In the genomic region with DNA sequence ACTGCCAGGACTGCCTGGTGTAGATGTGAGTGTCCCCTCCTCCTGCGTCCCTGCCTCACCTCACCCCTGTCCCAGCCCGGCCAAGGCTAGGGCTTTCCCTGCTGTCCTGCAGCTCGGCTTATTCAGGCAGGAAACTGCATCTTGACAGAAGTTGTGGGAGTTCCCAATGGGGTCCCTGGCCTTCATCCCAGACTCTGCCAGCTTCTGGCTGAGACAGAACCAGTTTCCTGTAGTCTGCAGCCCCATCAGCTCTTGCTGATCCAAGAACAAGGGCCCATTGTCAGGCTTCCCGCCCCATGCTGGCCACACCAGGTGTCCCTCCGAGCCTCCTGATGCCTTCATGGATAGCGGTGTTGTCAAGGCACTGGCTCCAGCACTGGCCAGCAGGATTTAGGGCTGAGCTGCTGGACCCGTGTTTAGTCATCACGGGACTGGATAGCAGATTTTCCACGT, we compare ENCODE assay signal across 10 mouse cellular contexts. TPM values are rescaled to one million over a fixed set of nuclear protein-coding genes. Genes with fewer than 3 reads are reported as not detected.
DNase-seq lines count a peak whose midpoint lies in the region; ATAC-seq and TF ChIP-seq lines count a peak whose summit lies in the region.
"Had no signal": no experiment of that assay in that cellular context is flagged by ENCODE, and none has a peak within 500 bp of the region (broad histone marks: within the 10 kb centered on the region; RNA-seq: fewer than 3 reads in every experiment).

No protein-coding gene starts in this region.

- H3K9ac ChIP-seq in heart, embryonic 13.5 days, result no peak overlapping the region
- no peak overlapping the region for H3K9ac ChIP-seq in hindbrain, postnatal 0 days (replicated peaks; ENCODE audit: low read length)

- H3K36me3 ChIP-seq in heart, embryonic 13.5 days, result peaks cover 6% of the 10 kb centered on the region
- H3K36me3 ChIP-seq in hindbrain, postnatal 0 days (ENCODE audit: insufficient read depth, low read length), result peaks cover 1% of the 10 kb centered on the region; the same call in 1 of the 2 replicates

- no peak for ATAC-seq in heart, embryonic 13.5 days (ENCODE audit: extremely low read depth, insufficient number of reproducible peaks, low FRiP score, low TSS enrichment)
- ATAC-seq in hindbrain, postnatal 0 days, result peak; percentile 90

- peaks cover 38% of the 10 kb centered on the region for H3K4me1 ChIP-seq in heart, embryonic 13.5 days
- peaks cover 21% of the 10 kb centered on the region for H3K4me1 ChIP-seq in hindbrain, postnatal 0 days (ENCODE audit: insufficient read depth, low read length)

- H3K9me3 ChIP-seq in heart, embryonic 13.5 days, result no peaks in the 10 kb centered on the region
- no peaks in the 10 kb centered on the region for H3K9me3 ChIP-seq in hindbrain, postnatal 0 days (ENCODE audit: low read length)

- no peak for TF ChIP-seq CTCF in hindbrain, postnatal 0 days (IDR thresholded peaks at IDR 0.05; ENCODE audit: low read depth)

- DNase-seq in heart, adult 18-20 months, result no peak
- DNase-seq in 3T3-L1 (ENCODE audit: low read depth, low spot score), result peak; percentile 81
- DNase-seq in cerebellum, postnatal 14 days, result peak; percentile 93
- DNase-seq in hindbrain, postnatal 0 days (ENCODE audit: low spot score), result peak; percentile 90
- no peak for DNase-seq in urinary bladder, adult 18-20 months (ENCODE audit: low spot score in 2 of 2)
- no peak for DNase-seq in ovary, postnatal 36 days (ENCODE audit: low spot score)
- no peak for DNase-seq in heart, adult 11 months
- DNase-seq: lung, postnatal 14 days had no signal

- H3K4me2 ChIP-seq in heart, embryonic 13.5 days, result no peak overlapping the region; the same call in 1 of the 2 replicates
- H3K4me2 ChIP-seq in hindbrain, postnatal 0 days (ENCODE audit: low read depth, low read length), result 0 out of 2 replicates have a peak overlapping the region, but pooled peaks have one; percentile 58

- H3K27me3 ChIP-seq in heart, embryonic 13.5 days (replicated peaks), result peaks cover 56% of the 10 kb centered on the region
- H3K27me3 ChIP-seq in hindbrain, postnatal 0 days (ENCODE audit: insufficient read depth, low read length), result no peaks in the 10 kb centered on the region

- H3K27ac ChIP-seq in heart, embryonic 13.5 days (replicated peaks), result peak overlapping the region; percentile 58
- H3K27ac ChIP-seq in hindbrain, postnatal 0 days, result peak overlapping the region; percentile 78

- no peak overlapping the region for H3K4me3 ChIP-seq in heart, embryonic 13.5 days
- H3K4me3 ChIP-seq in hindbrain, postnatal 0 days (ENCODE audit: low read length), result no peak overlapping the region

- 16% methylated on average over 9 of the region's 9 CpGs for WGBS in heart, embryonic 13.5 days
- WGBS in hindbrain, postnatal 0 days, result 7% methylated on average over 9 of the region's 9 CpGs

RNA-seq across cellular contexts. Expression of gene Col9a3, which starts 3.0 kb away (rescaled TPM):
- 16.0 and 19.3 TPM in 2 replicates for polyA plus RNA-seq in heart, embryonic 13.5 days (2015; fragmentation: Nextera tagmentation; extraction: Ambion mirVana)
- total RNA-seq in heart, adult 18-20 months (2021), result under 1 TPM in 1 of 2 experiments, not detected in 1; 0.21 TPM
- total RNA-seq in hindbrain, postnatal 0 days (2014; rRNA removed), result 82.0 and 98.9 TPM in 2 replicates
- polyA plus RNA-seq in hindbrain, postnatal 0 days (2015; fragmentation: Nextera tagmentation; extraction: Ambion mirVana), result 90.1 and 95.8 TPM in 2 replicates

RNA-seq across cellular contexts. Expression of gene Ogfr, which starts 11.6 kb away (rescaled TPM):
- 53.5 and 54.4 TPM in 2 replicates for polyA plus RNA-seq in heart, embryonic 13.5 days (2015; fragmentation: Nextera tagmentation; extraction: Ambion mirVana)
- total RNA-seq in heart, adult 18-20 months (2021), result 10 to 100 TPM; 31.9 to 34.1 TPM
- total RNA-seq in hindbrain, postnatal 0 days (2014; rRNA removed), result 88.5 and 106 TPM in 2 replicates
- 82.9 and 84.4 TPM in 2 replicates for polyA plus RNA-seq in hindbrain, postnatal 0 days (2015; fragmentation: Nextera tagmentation; extraction: Ambion mirVana)

RNA-seq across cellular contexts. Expression of gene Mrgbp, which starts 19.5 kb away (rescaled TPM):
- polyA plus RNA-seq in heart, embryonic 13.5 days (2015; fragmentation: Nextera tagmentation; extraction: Ambion mirVana), result 22.6 and 23.4 TPM in 2 replicates
- 10 to 100 TPM; 17.8 to 18.4 TPM for total RNA-seq in heart, adult 18-20 months (2021)
- 48.2 and 49.3 TPM in 2 replicates for total RNA-seq in hindbrain, postnatal 0 days (2014; rRNA removed)
- polyA plus RNA-seq in hindbrain, postnatal 0 days (2015; fragmentation: Nextera tagmentation; extraction: Ambion mirVana), result 32.5 and 36.0 TPM in 2 replicates

RNA-seq across cellular contexts. Expression of gene Tcfl5, which starts 41.9 kb away (rescaled TPM):
- polyA plus RNA-seq in heart, embryonic 13.5 days (2015; fragmentation: Nextera tagmentation; extraction: Ambion mirVana), result not detected in 2 replicates
- not detected for total RNA-seq in heart, adult 18-20 months (2021)
- 5.8 and 7.2 TPM in 2 replicates for total RNA-seq in hindbrain, postnatal 0 days (2014; rRNA removed)
- polyA plus RNA-seq in hindbrain, postnatal 0 days (2015; fragmentation: Nextera tagmentation; extraction: Ambion mirVana), result 0.91 and 1.0 TPM in 2 replicates
- polyA plus RNA-seq: small intestine, adult 2 months had no signal

Comparison
In these comparisons a context has a peak if more than half of its experiments do, and no peak if none do; other contexts are left out.
1. DNase-seq: peak in 3T3-L1 (single experiment), cerebellum, postnatal 14 days (2 of 2) and hindbrain, postnatal 0 days (single experiment); none in heart, adult 18-20 months (0 of 2), urinary bladder, adult 18-20 months (0 of 2), ovary, postnatal 36 days (single experiment) and heart, adult 11 months (single experiment).
2. RNA of gene Col9a3, which starts 3.0 kb away (total RNA-seq): 82.0 to 98.9 TPM in hindbrain, postnatal 0 days; 0.21 TPM in heart, adult 18-20 months; every median in the first group is over 10 times any median in the second.